Mouse (Mus musculus) retina, postnatal 7 days (tissue): Measurements from ENCODE around the gene Bcdin3d.
"Not testable (repeated sequence)": the region's sequence is repeated elsewhere in the genome, so short reads cannot be mapped to it uniquely, and the experiment has no call there.

Experiments used
- DNase-seq: peaks from one replicate; pipeline ENCODE4 v3.0.0-alpha.2; 2012; ENCODE audit warnings: low read depth, low spot score

The Bcdin3d gene

DNA sequence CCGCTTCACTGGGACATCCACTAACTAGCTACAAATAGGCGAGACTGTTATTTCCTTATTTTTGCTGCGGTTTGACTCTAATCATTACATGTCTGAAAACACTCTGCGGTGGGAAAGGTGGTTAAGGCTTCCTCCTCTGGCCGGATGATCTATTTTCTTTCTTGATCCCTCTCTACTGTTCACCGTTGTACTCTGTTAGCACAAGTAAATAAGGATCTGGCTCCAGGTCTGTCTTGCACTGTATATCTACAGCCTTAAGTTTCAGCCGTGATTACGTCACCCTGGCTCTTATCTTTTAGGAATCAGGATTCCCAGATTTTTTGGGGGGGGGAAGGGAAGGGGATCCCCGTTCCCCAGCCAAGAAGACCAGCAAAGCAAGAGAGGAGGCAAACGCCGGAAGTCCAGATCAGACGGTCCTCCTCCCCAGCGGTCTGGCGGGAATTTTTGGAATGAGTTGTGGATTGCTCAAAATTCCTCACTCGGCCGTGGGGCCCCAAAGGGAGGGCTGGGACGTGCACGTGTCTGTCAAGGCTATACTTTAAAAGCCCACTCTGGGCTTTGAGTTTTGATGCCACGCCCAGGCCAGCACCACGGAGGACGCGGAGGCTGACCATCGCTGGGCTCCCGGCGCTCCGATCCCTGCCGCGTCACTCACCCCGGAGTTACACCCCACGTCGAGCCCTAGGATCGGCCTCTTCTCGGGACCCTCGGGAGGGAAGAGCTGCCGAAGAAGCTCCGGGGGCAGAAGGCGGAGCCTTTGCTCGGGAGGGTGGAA lies 542 bp downstream of the Bcdin3d start:
- no peak for DNase-seq

GRCm38 (mm10) chr15:99472972-99473371 lies 1.6 kb downstream of the Bcdin3d start:
- no peak for DNase-seq

DNA sequence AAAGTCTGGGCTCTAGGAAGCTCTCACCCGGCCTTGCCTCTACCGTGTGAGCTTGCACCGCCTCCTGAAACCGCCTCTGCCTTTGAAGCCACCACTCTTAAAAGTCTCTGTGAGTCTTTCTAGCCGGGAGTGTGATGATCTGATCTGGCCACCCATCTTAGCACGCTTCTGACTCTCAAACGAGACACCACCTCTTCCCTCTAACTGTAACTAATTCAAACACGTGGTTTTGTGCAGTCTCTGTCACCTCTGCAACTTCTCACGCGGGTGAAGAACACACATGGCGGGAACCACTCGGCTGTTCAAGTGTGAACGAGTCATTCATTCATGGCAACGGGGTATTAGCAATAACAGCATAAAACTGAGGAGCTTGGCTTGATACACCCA lies 2.9 kb downstream of the Bcdin3d start:
- no peak for DNase-seq

DNA sequence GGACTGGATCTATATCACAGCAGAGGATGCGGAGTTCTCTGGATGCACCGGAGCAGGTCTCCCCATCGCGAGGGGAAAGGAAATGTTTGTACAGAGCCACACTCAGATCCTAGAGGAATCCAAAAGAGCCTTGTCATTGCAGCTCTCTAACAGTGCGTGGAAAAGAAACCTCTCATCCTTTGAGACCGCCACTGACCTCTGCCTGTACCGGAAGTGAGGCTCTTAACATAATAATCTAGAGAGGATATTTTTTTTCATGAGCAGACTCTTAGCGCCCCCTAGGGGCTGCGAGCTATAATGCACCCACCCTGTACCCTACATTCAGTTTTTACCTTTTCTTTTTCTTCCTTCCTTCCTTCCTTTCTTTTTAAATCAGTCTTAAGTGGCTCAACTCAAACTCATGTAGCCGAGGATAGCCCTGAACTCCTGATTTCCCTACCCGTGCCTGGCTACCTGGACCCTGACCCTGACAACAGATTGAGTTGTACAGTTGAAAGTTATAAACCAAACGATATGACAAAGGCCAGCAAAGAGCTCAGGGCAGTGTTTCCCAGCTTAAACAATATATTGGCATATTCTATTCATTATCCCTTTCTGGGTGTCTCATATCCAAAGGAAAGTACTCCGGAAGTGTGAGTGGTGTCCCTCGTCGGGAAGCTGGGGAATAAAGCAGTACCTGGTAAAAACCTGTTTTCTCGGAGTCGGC lies 3.4 kb downstream of the Bcdin3d start:
- no peak for DNase-seq

GRCm38 (mm10) chr15:99470224-99470761 lies 4.2 kb downstream of the Bcdin3d start:
- no peak for DNase-seq

GRCm38 (mm10) chr15:99469736-99470135 lies 4.8 kb downstream of the Bcdin3d start:
- no peak for DNase-seq

DNA sequence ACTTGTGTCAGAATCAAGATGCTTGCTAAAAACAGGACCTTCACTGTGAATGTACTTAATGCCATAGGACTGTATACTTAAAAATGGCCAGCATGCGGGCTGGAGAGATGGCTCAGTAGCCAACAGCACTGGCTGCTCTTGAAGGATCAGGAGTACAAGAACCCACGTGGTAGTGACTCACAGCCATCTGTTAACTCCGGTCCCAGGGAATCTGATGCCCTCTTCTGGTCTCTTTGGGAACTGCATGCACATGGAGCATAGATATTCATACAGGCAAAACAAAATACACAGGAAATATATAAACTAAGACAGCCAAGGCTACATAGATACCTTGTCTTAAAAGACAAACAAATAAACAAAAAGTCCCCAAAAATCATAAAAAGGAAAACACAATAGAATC lies 5.5 kb downstream of the Bcdin3d start:
- peak; percentile 71 for DNase-seq

GRCm38 (mm10) chr15:99463194-99463593 lies 11.3 kb downstream of the Bcdin3d start:
- no peak for DNase-seq

DNA sequence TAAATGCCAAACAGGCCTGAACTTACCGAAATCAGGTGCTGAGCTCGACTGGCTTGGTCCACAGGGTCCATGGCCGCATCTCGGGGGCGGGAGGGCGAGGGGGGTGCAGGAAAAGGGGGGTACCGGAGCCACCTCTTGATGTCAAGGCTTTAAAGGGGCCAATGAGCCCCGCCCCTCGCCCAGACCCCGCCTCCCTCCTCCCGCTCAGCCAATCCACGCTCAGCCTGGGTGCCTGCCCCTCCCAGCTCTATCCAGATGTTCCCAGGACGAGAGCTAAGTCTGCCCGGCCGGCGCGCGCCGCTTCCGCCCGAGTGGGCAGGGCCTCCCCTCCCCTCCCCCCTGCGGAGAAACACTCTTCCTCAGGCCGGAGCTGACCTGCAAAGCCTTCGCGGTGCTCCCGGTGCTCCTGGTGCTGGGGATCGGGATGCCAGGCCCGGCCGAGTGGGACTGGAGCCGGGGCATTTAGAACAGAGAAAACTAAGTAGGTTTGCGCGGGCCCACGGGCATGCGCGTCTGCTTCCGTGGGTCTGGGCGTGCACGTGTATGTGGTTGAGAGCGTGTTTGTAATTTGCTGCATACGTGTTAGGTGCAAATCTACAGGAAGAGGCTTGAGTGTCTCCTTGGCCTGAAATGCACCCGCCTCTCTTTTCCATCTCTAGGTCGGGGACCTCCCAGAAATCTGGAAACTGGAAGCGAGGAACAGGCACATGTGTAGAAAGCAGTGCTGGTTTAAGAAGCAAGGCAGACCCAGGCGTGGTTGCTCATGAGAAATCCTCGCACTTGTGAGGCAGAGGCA lies 16.7 kb downstream of the Bcdin3d start, which contains the start of gene Nckap5l:
Nckap5l (minus strand) TSS at position 143 of the 796 bp plus-strand sequence.
- peak; percentile 80 for DNase-seq

- DNase-seq = no peak
Observed at GRCm38 (mm10) chr15:99456963-99457605, 17.4 kb downstream of the Bcdin3d start.

DNA sequence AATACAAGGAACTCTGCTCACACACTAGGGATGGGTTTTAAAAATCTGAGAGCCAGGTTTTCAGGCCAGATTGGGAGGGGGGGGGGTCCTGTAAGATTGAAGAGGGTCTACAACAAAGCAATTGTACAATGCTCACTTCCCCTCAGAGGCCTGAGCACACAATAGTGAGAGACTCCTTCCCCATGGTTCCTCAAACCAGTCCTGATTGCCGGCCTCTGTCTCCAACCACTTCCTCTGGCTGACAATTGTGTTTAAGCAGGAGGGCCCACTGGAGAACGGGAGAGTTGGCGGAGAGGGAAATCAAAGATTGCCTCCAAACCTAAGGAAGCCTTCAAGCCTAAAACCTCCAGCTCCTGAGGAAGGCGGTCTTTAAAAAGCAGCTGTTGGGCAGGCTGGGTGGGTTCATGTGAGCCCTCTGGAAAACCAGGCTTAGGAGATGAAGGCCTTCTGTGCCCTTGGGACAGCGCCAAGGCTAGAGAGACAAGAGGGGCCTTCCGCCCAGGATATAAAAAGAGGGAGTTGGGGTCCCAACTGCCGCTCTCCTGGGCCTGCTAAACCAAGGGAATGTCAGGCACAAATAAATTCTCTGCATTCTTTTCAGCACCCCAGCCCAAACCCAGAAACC lies 18.1 kb downstream of the Bcdin3d start:
- DNase-seq = no peak

DNA sequence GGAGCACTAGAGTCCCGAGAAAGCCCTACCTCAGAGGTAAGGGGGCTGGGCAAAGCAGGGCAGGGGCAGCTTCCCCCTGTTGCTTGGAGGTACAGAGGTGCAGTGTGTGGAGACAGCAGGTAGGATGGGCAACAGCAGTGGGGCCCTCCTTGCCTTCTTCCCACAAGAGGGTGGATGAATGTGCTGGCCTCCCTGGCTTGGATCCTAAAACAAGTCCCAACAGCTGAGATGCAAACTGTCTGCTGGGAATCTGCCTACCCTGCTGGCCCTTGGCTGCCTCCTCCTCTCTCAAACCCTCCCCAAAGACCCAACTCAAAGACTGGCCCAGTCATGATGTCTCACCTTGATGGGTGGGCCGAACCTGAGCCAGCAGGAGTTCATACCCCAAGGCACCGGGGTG lies 19.1 kb downstream of the Bcdin3d start:
- DNase-seq = no peak

GRCm38 (mm10) chr15:99454585-99455279 lies 19.8 kb downstream of the Bcdin3d start:
- no peak for DNase-seq

GRCm38 (mm10) chr15:99453153-99453900 lies 21.2 kb downstream of the Bcdin3d start:
- DNase-seq = no peak

- no peak for DNase-seq
Observed at GRCm38 (mm10) chr15:99449751-99450280, 24.7 kb downstream of the Bcdin3d start.

DNA sequence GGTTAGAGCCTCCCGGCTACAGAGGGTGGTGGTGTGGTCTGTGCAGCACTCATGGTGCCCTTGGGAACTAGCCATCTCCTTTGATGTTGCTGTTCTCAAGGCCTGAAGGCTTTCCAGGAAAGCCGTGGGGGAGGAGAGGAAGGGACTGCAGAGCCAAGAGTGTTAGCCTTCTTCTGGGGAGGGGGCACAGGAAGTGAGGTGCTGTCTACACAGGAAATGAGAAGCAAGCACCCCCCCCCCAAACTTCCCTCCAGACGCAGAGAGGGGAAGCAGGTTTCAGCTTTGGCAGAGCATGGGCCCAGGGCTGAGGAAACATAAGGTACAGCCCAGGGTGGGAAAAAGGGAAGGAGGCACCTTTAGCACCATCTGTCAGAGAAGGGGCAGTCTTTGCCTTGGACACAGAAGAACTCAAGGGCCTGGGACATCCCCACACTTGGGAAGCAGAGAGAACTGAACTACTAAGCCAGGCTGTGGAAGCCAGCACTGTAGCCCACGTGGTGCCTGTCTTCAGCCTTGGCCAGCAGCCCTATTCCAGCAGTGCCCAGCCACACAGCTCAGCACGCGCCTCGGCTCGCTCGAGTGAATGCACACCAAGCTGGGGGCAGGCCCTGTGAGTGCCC lies 25.3 kb downstream of the Bcdin3d start:
- no peak for DNase-seq

DNA sequence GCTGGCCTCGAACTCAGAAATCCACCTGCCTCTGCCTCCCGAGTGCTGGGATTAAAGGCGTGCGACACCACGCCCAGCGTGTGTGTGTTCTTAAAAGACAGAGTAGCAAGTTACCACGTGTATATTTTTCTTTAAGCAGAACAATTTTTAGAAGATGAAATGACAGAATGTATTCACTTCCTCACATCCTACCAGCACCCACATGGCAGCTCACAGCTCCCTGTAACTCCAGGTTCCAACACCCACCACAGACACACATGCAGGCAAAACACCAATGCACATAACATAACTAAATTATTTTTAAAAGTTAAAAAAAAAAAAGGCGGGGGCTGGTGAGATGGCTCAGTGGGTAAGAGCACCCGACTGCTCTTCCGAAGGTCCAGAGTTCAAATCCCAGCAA lies 28.4 kb downstream of the Bcdin3d start:
- not testable (repeated sequence) for DNase-seq

- DNase-seq = no peak
Observed at GRCm38 (mm10) chr15:99445567-99445966, 29.0 kb downstream of the Bcdin3d start.

DNA sequence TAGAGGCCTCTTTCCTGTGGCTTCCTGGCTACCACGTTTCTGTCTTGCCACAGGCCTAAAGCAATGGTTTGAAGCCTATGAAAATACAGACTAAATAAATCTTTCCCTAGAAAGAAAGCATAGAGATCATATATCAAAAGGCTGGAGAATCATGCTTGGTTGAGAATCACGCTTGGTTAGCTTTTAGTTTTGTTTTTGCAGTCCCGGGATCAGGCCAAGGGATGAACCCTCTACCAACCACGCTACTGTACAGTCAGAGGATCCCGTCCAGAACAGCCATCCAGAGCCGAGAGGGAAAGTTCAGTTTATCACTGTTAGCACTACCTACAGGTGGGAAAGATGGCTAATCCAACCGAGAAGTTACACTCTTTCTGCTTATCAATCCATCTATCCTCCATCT lies 32.2 kb downstream of the Bcdin3d start:
- DNase-seq = no peak
